Mouse (Mus musculus): ENCODE measurements around the gene Gm4985. TPM values are rescaled to one million over a fixed set of nuclear protein-coding genes. Genes with fewer than 3 reads are reported as not detected.
"Not testable (repeated sequence)": the region's sequence is repeated elsewhere in the genome, so short reads cannot be mapped to it uniquely, and the experiment has no call there.

The Gm4985 gene
- not detected in 2 replicates for total RNA-seq (2017)

DNA sequence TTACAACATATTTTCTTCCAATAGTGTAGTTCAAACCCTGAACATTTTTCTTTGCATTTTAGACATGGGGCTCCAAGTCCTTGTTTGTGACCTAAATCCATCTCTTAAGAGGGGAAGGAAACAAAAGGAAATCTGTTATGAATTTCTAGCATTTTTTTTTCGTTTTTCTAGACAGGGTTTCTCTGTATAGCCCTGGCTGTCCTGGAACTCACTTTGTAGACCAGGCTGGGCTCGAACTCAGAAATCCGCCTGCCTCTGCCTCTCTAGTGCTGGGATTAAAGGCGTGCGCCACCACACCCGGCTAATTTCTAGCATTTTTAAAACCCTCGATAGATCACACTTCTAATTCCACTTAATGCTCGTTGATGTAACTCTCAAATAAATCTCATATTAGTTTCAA, at the start of gene Gm4985:
Gene Gm4985, minus strand, starts transcription at position 101 of the 400 bp plus-strand sequence.
- ATAC-seq (ENCODE audit: extremely low read depth, insufficient number of reproducible peaks, low FRiP score, poor library complexity, severe bottlenecking) = not testable (repeated sequence)

DNA sequence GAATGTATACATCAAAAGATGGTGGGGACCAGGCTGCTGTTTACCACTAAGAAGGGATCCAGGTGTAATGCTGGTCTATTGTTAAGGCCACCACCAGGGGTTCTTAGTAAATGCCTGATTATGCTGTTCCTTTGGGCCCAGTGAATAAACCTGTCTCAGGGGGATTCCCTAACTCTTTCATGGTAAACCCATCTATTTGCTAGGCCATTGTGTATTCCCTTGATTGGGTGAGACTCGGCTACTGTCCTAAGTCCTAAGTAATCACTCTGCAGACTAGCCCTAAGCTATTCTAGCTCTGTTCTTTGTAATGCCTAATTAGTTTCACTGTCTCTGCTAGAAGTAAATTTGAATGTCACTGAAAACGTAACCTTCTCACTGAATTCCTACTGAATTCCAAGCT, 4.6 kb downstream of the Gm4985 start:
- no peak for ATAC-seq (ENCODE audit: extremely low read depth, insufficient number of reproducible peaks, low FRiP score, poor library complexity, severe bottlenecking)

Other genes with a start within 250 kb of the Gm4985 start
- gene Gm4907, start 76.4 kb downstream of the Gm4985 start, total RNA-seq (2017) = not detected in 2 replicates

All from neutrophil, adult 5-6 weeks (primary cell).